Mouse (Mus musculus): Measurements from ENCODE around the gene Gna15. TPM values are rescaled to one million over a fixed set of nuclear protein-coding genes. Genes with fewer than 3 reads are reported as not detected.

The Gna15 gene
- polyA plus RNA-seq, 1 experiment: 16.2 TPM

Other genes with a start within 250 kb of the Gna15 start
- gene Tjp3, start 232.6 kb downstream of the Gna15 start, polyA plus RNA-seq (2012; rRNA removed): 23.7 and 25.1 TPM in 2 replicates
- gene Pip5k1c, start 231.3 kb downstream of the Gna15 start, polyA plus RNA-seq (2012; rRNA removed): 38.6 and 48.9 TPM in 2 replicates
- gene Cactin, start 203.1 kb downstream of the Gna15 start, polyA plus RNA-seq (2012; rRNA removed): 27.7 and 29.5 TPM in 2 replicates
- 9.3 and 11.6 TPM in 2 replicates for gene Tbxa2r, start 195.5 kb downstream of the Gna15 start, polyA plus RNA-seq (2012; rRNA removed)
- gene Gipc3, start 181.0 kb downstream of the Gna15 start, polyA plus RNA-seq (2012; rRNA removed): 3.2 and 6.5 TPM in 2 replicates
- 82.9 and 91.7 TPM in 2 replicates for gene Hmg20b, start 173.7 kb downstream of the Gna15 start, polyA plus RNA-seq (2012; rRNA removed)
- 12.1 and 12.4 TPM in 2 replicates for gene Mfsd12, start 166.7 kb downstream of the Gna15 start, polyA plus RNA-seq (2012; rRNA removed)
- 1.9 and 2.1 TPM in 2 replicates for gene 4930404N11Rik, start 158.4 kb downstream of the Gna15 start, polyA plus RNA-seq (2012; rRNA removed)
- gene Fzr1, start 145.7 kb downstream of the Gna15 start, polyA plus RNA-seq (2012; rRNA removed): 34.1 and 34.4 TPM in 2 replicates
- 42.9 and 47.4 TPM in 2 replicates for gene Dohh, start 139.8 kb downstream of the Gna15 start, polyA plus RNA-seq (2012; rRNA removed)
- 3.6 and 3.8 TPM in 2 replicates for gene Gm48551, start 139.8 kb downstream of the Gna15 start, polyA plus RNA-seq (2012; rRNA removed)
- 2.7 and 3.6 TPM in 2 replicates for gene Gm48552, start 135.2 kb downstream of the Gna15 start, polyA plus RNA-seq (2012; rRNA removed)
- gene Smim24, start 131.2 kb downstream of the Gna15 start, polyA plus RNA-seq (2012; rRNA removed): 5.0 and 6.9 TPM in 2 replicates
- gene Nfic, start 68.6 kb downstream of the Gna15 start, polyA plus RNA-seq (2012; rRNA removed): 28.4 and 67.0 TPM in 2 replicates
- 0.44 and 0.49 TPM in 2 replicates for gene Celf5, start 41.5 kb downstream of the Gna15 start, polyA plus RNA-seq (2012; rRNA removed)
- gene Ncln, start 27.8 kb downstream of the Gna15 start, polyA plus RNA-seq (2012; rRNA removed): 79.9 and 89.6 TPM in 2 replicates
- 2.2 and 2.3 TPM in 2 replicates for gene S1pr4, start 24.1 kb downstream of the Gna15 start, polyA plus RNA-seq (2012; rRNA removed)
- 84.0 and 88.5 TPM in 2 replicates for gene Gna11, start 21.0 kb upstream of the Gna15 start, polyA plus RNA-seq (2012; rRNA removed)
- gene Aes, start 35.3 kb upstream of the Gna15 start, polyA plus RNA-seq (2012; rRNA removed): 385 and 562 TPM in 2 replicates
- 67.4 and 93.4 TPM in 2 replicates for gene Tle2, start 50.3 kb upstream of the Gna15 start, polyA plus RNA-seq (2012; rRNA removed)
- 38.1 and 47.5 TPM in 2 replicates for gene Tle6, start 76.8 kb upstream of the Gna15 start, polyA plus RNA-seq (2012; rRNA removed)
- gene BC025920, start 82.0 kb upstream of the Gna15 start, polyA plus RNA-seq (2012; rRNA removed): 2.2 and 2.3 TPM in 2 replicates
- gene Sirt6, start 103.6 kb upstream of the Gna15 start, polyA plus RNA-seq (2012; rRNA removed): 21.3 and 21.5 TPM in 2 replicates
- 31.0 and 37.3 TPM in 2 replicates for gene Ankrd24, start 104.3 kb upstream of the Gna15 start, polyA plus RNA-seq (2012; rRNA removed)
- gene Gm10778, start 124.8 kb upstream of the Gna15 start, polyA plus RNA-seq (2012; rRNA removed): 3.0 and 3.1 TPM in 2 replicates
- gene Zfp433, start 180.6 kb upstream of the Gna15 start, polyA plus RNA-seq (2012; rRNA removed): 5.4 and 5.9 TPM in 2 replicates
- gene Gm3055, start 246.9 kb upstream of the Gna15 start, polyA plus RNA-seq (2012; rRNA removed): 3.7 and 3.8 TPM in 2 replicates